In the genomic region with DNA sequence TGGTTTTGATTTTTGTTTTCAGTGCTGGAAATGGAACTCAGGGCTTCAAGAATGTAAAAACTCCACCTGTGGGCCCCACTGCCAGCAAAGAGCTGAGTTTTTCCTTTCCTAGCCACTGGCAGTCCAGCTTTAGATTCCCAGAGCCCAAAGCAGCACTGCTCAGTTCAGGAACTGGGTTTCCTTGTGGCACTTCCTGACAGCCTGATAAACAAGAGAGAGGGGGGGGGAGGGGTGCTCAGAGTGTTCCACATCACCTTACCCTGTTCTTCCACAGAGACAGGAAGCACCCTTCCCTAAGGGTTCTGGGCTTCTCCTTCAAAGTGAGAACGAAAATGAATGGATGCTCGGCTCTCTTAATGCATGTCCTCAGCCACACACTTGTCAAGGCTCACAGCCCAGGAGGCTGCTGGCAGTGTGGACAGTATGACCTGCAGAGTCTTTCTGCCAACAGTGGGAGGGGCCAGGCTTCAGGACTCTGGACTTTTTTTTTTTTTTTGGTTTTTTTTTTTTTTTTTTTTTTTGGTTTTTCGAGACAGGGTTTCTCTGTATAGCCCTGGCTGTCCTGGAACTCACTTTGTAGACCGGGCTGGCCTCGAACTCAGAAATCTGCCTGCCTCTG, we compare ENCODE assay signal across 16 mouse cellular contexts. TPM values are rescaled to one million over a fixed set of nuclear protein-coding genes. Genes with fewer than 3 reads are reported as not detected.
DNase-seq lines count a peak whose midpoint lies in the region; ATAC-seq lines count a peak whose summit lies in the region.
"Had no signal": no experiment of that assay in that cellular context is flagged by ENCODE, and none has a peak within 500 bp of the region (broad histone marks: within the 10 kb centered on the region; RNA-seq: fewer than 3 reads in every experiment).

No protein-coding gene starts in this region.

- 65% methylated on average over 4 of the region's 5 CpGs for WGBS in heart, embryonic 14.5 days
- 70% methylated on average over 5 of the region's 5 CpGs for WGBS in forebrain, embryonic 13.5 days

- H3K9me3 ChIP-seq in heart, embryonic 14.5 days (ENCODE audit: control insufficient read depth, low read length), result no peaks in the 10 kb centered on the region
- no peaks in the 10 kb centered on the region for H3K9me3 ChIP-seq in forebrain, embryonic 13.5 days (replicated peaks)
- H3K9me3 ChIP-seq: neural tube, embryonic 13.5 days had no signal

- peaks cover 0 to 3% of the 10 kb centered on the region in 2 experiments; a peak in 1 of 4 replicates for H3K4me1 ChIP-seq in heart, embryonic 14.5 days (ENCODE audit: control insufficient read depth in 2 of 2, insufficient read depth in 2 of 2, low read length in 2 of 2)
- H3K4me1 ChIP-seq in forebrain, embryonic 13.5 days, result no peaks in the 10 kb centered on the region
- H3K4me1 ChIP-seq: neural tube, embryonic 13.5 days had no signal

- H3K9ac ChIP-seq in heart, embryonic 14.5 days (ENCODE audit: low read length), result no peak overlapping the region
- H3K9ac ChIP-seq in forebrain, embryonic 13.5 days, result no peak overlapping the region
- H3K9ac ChIP-seq: neural tube, embryonic 13.5 days had no signal

- no peak overlapping the region for H3K4me2 ChIP-seq in heart, embryonic 14.5 days (ENCODE audit: low read length)
- no peak overlapping the region for H3K4me2 ChIP-seq in forebrain, embryonic 13.5 days
- H3K4me2 ChIP-seq: neural tube, embryonic 13.5 days had no signal

- ATAC-seq in heart, embryonic 14.5 days (ENCODE audit: insufficient number of reproducible peaks, insufficient read depth, low FRiP score, low read depth), result peak; percentile 38; the same call in 1 of the 2 replicates
- ATAC-seq in forebrain, embryonic 13.5 days, result no peak
- ATAC-seq: forebrain, embryonic 16.5 days; midbrain, embryonic 16.5 days; Patski had no signal

- H3K4me3 ChIP-seq in heart, embryonic 14.5 days (ENCODE audit: control insufficient read depth in 1 of 2, insufficient read depth in 1 of 2, low read depth in 1 of 2, low read length in 2 of 2), result no peak overlapping the region
- H3K4me3 ChIP-seq in forebrain, embryonic 13.5 days, result no peak overlapping the region
- H3K4me3 ChIP-seq: left cerebral cortex, adult 2 months; neural tube, embryonic 13.5 days had no signal

- intact Hi-C loops in heart, postnatal 14 days (cut with DNase I), result no loop called here
- intact Hi-C loops in left cerebral cortex, postnatal 36 days (cut with DNase I), result no loop called here

- peak overlapping the region in 1 of 2 experiments; percentile 30; a peak in 1 of 4 replicates for H3K27ac ChIP-seq in heart, embryonic 14.5 days (replicated peaks in 1 of 2; ENCODE audit: control insufficient read depth in 1 of 2, insufficient read depth in 1 of 2, low read depth in 2 of 2, low read length in 2 of 2)
- no peak overlapping the region for H3K27ac ChIP-seq in forebrain, embryonic 13.5 days
- H3K27ac ChIP-seq: left cerebral cortex, adult 2 months; neural tube, embryonic 13.5 days had no signal

- no peaks in the 10 kb centered on the region for H3K27me3 ChIP-seq in heart, embryonic 14.5 days (ENCODE audit: control insufficient read depth, insufficient read depth, low read length)
- H3K27me3 ChIP-seq in forebrain, embryonic 13.5 days, result no peaks in the 10 kb centered on the region
- H3K27me3 ChIP-seq: neural tube, embryonic 13.5 days; Patski had no signal

- H3K36me3 ChIP-seq in heart, embryonic 14.5 days (ENCODE audit: control insufficient read depth, insufficient read depth, low read length), result peaks cover 42% of the 10 kb centered on the region
- H3K36me3 ChIP-seq in forebrain, embryonic 13.5 days (ENCODE audit: poor library complexity, severe bottlenecking), result peaks cover 77% of the 10 kb centered on the region

- DNase-seq in heart, postnatal 14 days, result no peak
- peak; percentile 32 for DNase-seq in lung, postnatal 10 days
- no peak for DNase-seq in lung, adult 18-20 months
- DNase-seq in kidney, postnatal 25 days, result peak; percentile 65 to 75
- no peak for DNase-seq in left cerebral cortex, postnatal 36 days (ENCODE audit: low spot score in 2 of 2)
- DNase-seq: cerebellum, adult 9-11 months; retina, postnatal 1 day had no signal

RNA-seq across cellular contexts. Expression of a gene that starts 23.5 kb away (rescaled TPM):
- polyA plus RNA-seq in heart, embryonic 14.5 days (2014; fragmentation: Nextera tagmentation; extraction: Ambion mirVana), result 8.5 and 8.6 TPM in 2 replicates
- 10 to 100 TPM; 13.6 to 15.5 TPM for total RNA-seq in heart, postnatal 14 days (2021)
- polyA plus RNA-seq in forebrain, embryonic 13.5 days (2015; fragmentation: Nextera tagmentation; extraction: Ambion mirVana), result 14.7 and 16.4 TPM in 2 replicates
- 10 to 100 TPM; 79.2 to 79.9 TPM for total RNA-seq in left cerebral cortex, postnatal 36 days (2021)

RNA-seq across cellular contexts. Expression of a gene that starts 24.3 kb away (rescaled TPM):
- polyA plus RNA-seq in heart, embryonic 14.5 days (2014; fragmentation: Nextera tagmentation; extraction: Ambion mirVana), result 0.07 TPM in 1 of 2 replicates, not detected in the other
- total RNA-seq in heart, postnatal 14 days (2021), result not detected
- 0.06 TPM in 1 of 2 replicates, not detected in the other for polyA plus RNA-seq in forebrain, embryonic 13.5 days (2015; fragmentation: Nextera tagmentation; extraction: Ambion mirVana)
- 1 to 10 TPM in 1 of 2 experiments, under 1 TPM in 1; 0.72 to 1.1 TPM for total RNA-seq in left cerebral cortex, postnatal 36 days (2021)
- total RNA-seq: granulocyte monocyte progenitor cell, adult 5-6 weeks had no signal
- polyA plus RNA-seq: embryonic facial prominence, embryonic 14.5 days had no signal

RNA-seq across cellular contexts. Expression of a gene that starts 39.2 kb away (rescaled TPM):
- polyA plus RNA-seq in heart, embryonic 14.5 days (2014; fragmentation: Nextera tagmentation; extraction: Ambion mirVana), result 196 and 203 TPM in 2 replicates
- 10 to 100 TPM; 69.6 to 73.5 TPM for total RNA-seq in heart, postnatal 14 days (2021)
- 367 and 402 TPM in 2 replicates for polyA plus RNA-seq in forebrain, embryonic 13.5 days (2015; fragmentation: Nextera tagmentation; extraction: Ambion mirVana)
- 100 to 1,000 TPM; 125 to 132 TPM for total RNA-seq in left cerebral cortex, postnatal 36 days (2021)

RNA-seq across cellular contexts. Expression of a gene that starts 51.2 kb away (rescaled TPM):
- polyA plus RNA-seq in heart, embryonic 14.5 days (2014; fragmentation: Nextera tagmentation; extraction: Ambion mirVana), result 283 and 294 TPM in 2 replicates
- 100 to 1,000 TPM; 428 to 461 TPM for total RNA-seq in heart, postnatal 14 days (2021)
- 59.6 and 62.5 TPM in 2 replicates for polyA plus RNA-seq in forebrain, embryonic 13.5 days (2015; fragmentation: Nextera tagmentation; extraction: Ambion mirVana)
- 10 to 100 TPM; 26.7 to 30.3 TPM for total RNA-seq in left cerebral cortex, postnatal 36 days (2021)

Comparison
In these comparisons a context has a peak if more than half of its experiments do, and no peak if none do; other contexts are left out.
1. DNase-seq: peak in lung, postnatal 10 days (single experiment) and kidney, postnatal 25 days (2 of 2); none in heart, postnatal 14 days (0 of 2), lung, adult 18-20 months (0 of 2) and left cerebral cortex, postnatal 36 days (0 of 2).
2. RNA of a gene that starts 23.5 kb away (total RNA-seq): 79.2 to 79.9 TPM in left cerebral cortex, postnatal 36 days; 13.6 to 15.5 TPM in heart, postnatal 14 days; every median in the first group is over 4 times any median in the second.